Mouse (Mus musculus): ENCODE results near the gene Ak2. TPM values are rescaled to one million over a fixed set of nuclear protein-coding genes. Genes with fewer than 3 reads are reported as not detected.

Ak2 gene
- total and polyA plus RNA-seq, 2 experiments from 2014 or later: 58.6 to 148 TPM

DNA sequence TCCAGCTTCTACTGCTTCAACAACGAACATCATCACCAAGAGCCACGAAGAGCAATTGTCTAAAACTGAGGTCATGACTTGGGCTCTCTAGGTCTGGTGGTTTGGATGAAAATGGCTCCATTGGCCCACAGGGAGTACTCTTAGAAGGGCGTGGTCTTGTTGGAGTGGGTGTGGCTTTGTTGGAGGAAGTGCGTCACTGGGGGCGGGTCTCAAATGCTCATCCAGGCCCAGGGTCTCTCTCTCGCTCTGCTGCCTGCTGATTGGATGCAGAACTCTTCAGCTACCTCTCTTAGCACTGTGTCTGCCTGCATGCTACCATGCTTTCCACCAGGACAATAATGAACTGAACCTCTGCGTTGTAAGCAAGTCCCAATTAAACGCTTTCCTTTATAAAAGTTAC is 17.1 kb upstream of the Ak2 start:
- no peaks in the 10 kb centered on the region for H3K4me1 ChIP-seq (ENCODE audit: control insufficient read depth, insufficient read depth)
- no peaks in the 10 kb centered on the region for H3K27me3 ChIP-seq (ENCODE audit: control insufficient read depth, insufficient read depth, low read length)
- ATAC-seq (ENCODE audit: insufficient read depth, low read depth) (no peak), DNase-seq (ENCODE audit: low spot score) (no peak)
- 84% methylated on average over 8 of the region's 8 CpGs for WGBS
- no peak overlapping the region for H3K4me3 ChIP-seq (ENCODE audit: low read depth, low read length)
- H3K9me3 ChIP-seq (replicated peaks; ENCODE audit: control insufficient read depth, low read length): no peaks in the 10 kb centered on the region
- H3K36me3 ChIP-seq (replicated peaks; ENCODE audit: control insufficient read depth, insufficient read depth, low read length): no peaks in the 10 kb centered on the region
- no peak overlapping the region for H3K9ac ChIP-seq (replicated peaks; ENCODE audit: low read depth, low read length)
- no peak for TF ChIP-seq CTCF (IDR thresholded peaks at IDR 0.05; ENCODE audit: low read depth)
- no peak for TF ChIP-seq EP300 (IDR thresholded peaks at IDR 0.05; ENCODE audit: low read depth)
- no peak overlapping the region for H3K4me2 ChIP-seq (ENCODE audit: low read depth, low read length)
- no peak overlapping the region for H3K27ac ChIP-seq (ENCODE audit: low read depth)

DNA sequence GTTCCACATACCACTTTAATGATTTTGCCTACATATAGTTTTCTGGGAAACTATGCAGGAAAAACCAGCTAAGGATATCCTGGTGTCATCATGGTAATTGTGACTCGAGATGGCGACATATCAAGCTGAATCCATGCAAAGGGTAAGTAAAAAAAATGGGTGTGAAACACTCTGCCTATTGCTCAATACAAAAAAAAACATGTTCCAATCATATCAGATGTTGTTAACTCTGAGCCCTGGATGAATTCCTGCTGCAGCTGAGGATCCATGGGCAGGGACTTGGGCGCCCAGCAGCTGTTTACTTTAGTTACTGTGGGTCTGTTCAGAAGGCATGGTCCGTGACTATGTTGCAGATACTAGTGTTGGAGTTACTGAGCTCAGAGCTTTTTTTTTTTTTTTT is 15.2 kb upstream of the Ak2 start:
- Histone ChIP-seq H3K36me3 (replicated peaks; ENCODE audit: control insufficient read depth, insufficient read depth, low read length) (no peaks in the 10 kb centered on the region), H3K9ac (replicated peaks; ENCODE audit: low read depth, low read length) (no peak overlapping the region), H3K27ac (ENCODE audit: low read depth) (no peak overlapping the region), H3K27me3 (ENCODE audit: control insufficient read depth, insufficient read depth, low read length) (no peaks in the 10 kb centered on the region), H3K4me3 (ENCODE audit: low read depth, low read length) (no peak overlapping the region), H3K9me3 (replicated peaks; ENCODE audit: control insufficient read depth, low read length) (no peaks in the 10 kb centered on the region), H3K4me2 (ENCODE audit: low read depth, low read length) (no peak overlapping the region), H3K4me1 (ENCODE audit: control insufficient read depth, insufficient read depth) (no peaks in the 10 kb centered on the region; the same call in 1 of the 2 replicates)
- 82% methylated on average over 4 of the region's 4 CpGs for WGBS
- DNase-seq (ENCODE audit: low spot score) (no peak), ATAC-seq (ENCODE audit: insufficient read depth, low read depth) (no peak)
- TF ChIP-seq CTCF (IDR thresholded peaks at IDR 0.05; ENCODE audit: low read depth) (no peak), EP300 (IDR thresholded peaks at IDR 0.05; ENCODE audit: low read depth) (no peak)

DNA sequence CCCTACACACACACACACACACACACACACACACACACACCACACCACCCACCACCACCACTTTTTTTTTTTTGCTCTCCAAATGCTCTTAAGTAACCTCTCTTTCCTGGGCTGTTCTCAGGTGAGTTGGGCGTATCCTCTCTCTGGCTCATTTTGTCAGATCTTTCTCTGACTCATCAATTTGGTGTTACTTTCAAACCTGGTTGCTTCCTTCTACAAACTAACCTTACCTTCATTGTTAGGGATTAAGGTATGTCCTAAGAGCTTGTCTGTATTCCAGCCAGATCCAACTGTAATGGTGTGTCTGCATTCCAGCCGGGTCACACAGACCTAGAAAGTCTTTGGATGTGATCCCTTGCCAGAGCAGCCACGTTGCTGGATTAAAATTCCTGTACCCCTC is 14.5 kb upstream of the Ak2 start:
- Histone ChIP-seq H3K9me3 (replicated peaks; ENCODE audit: control insufficient read depth, low read length) (no peaks in the 10 kb centered on the region), H3K9ac (replicated peaks; ENCODE audit: low read depth, low read length) (no peak overlapping the region), H3K27me3 (ENCODE audit: control insufficient read depth, insufficient read depth, low read length) (no peaks in the 10 kb centered on the region), H3K4me1 (ENCODE audit: control insufficient read depth, insufficient read depth) (no peaks in the 10 kb centered on the region; the same call in 1 of the 2 replicates), H3K27ac (ENCODE audit: low read depth) (no peak overlapping the region), H3K4me3 (ENCODE audit: low read depth, low read length) (no peak overlapping the region), H3K4me2 (ENCODE audit: low read depth, low read length) (no peak overlapping the region), H3K36me3 (replicated peaks; ENCODE audit: control insufficient read depth, insufficient read depth, low read length) (no peaks in the 10 kb centered on the region)
- ATAC-seq (ENCODE audit: insufficient read depth, low read depth) (peak; percentile 30; the same call in 1 of the 2 replicates), DNase-seq (ENCODE audit: low spot score) (no peak)
- TF ChIP-seq CTCF (IDR thresholded peaks at IDR 0.05; ENCODE audit: low read depth) (no peak), EP300 (IDR thresholded peaks at IDR 0.05; ENCODE audit: low read depth) (no peak)
- 48% methylated on average over 3 of the region's 3 CpGs for WGBS

DNA sequence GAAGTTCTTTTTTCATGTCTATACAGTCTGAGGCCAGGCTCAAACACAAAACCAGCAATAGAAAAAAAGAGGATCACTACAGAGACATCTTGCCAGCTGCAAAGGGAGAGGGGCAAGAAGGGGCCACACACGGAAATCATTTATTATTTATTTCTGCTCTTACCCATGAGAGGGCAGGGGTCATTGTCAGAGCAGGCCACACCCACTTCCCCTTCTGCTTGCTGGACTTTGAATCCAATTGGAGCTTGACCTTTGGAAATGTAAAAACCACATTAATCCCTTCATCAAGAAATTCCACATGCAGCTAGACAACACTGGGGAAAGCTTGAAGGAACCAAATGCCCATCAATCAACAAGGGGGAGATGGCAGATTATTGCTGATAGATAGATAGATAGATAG is 13.1 kb upstream of the Ak2 start:
- Histone ChIP-seq H3K27me3 (ENCODE audit: control insufficient read depth, insufficient read depth, low read length) (no peaks in the 10 kb centered on the region), H3K9ac (replicated peaks; ENCODE audit: low read depth, low read length) (no peak overlapping the region), H3K4me1 (ENCODE audit: control insufficient read depth, insufficient read depth) (no peaks in the 10 kb centered on the region; the same call in 1 of the 2 replicates), H3K36me3 (replicated peaks; ENCODE audit: control insufficient read depth, insufficient read depth, low read length) (no peaks in the 10 kb centered on the region), H3K4me2 (ENCODE audit: low read depth, low read length) (no peak overlapping the region), H3K9me3 (replicated peaks; ENCODE audit: control insufficient read depth, low read length) (no peaks in the 10 kb centered on the region), H3K27ac (ENCODE audit: low read depth) (no peak overlapping the region), H3K4me3 (ENCODE audit: low read depth, low read length) (no peak overlapping the region)
- DNase-seq (ENCODE audit: low spot score) (no peak), ATAC-seq (ENCODE audit: insufficient read depth, low read depth) (no peak)
- TF ChIP-seq CTCF (IDR thresholded peaks at IDR 0.05; ENCODE audit: low read depth) (no peak), EP300 (IDR thresholded peaks at IDR 0.05; ENCODE audit: low read depth) (no peak)
- 41% methylated on average over 1 of the region's 1 CpGs for WGBS

DNA sequence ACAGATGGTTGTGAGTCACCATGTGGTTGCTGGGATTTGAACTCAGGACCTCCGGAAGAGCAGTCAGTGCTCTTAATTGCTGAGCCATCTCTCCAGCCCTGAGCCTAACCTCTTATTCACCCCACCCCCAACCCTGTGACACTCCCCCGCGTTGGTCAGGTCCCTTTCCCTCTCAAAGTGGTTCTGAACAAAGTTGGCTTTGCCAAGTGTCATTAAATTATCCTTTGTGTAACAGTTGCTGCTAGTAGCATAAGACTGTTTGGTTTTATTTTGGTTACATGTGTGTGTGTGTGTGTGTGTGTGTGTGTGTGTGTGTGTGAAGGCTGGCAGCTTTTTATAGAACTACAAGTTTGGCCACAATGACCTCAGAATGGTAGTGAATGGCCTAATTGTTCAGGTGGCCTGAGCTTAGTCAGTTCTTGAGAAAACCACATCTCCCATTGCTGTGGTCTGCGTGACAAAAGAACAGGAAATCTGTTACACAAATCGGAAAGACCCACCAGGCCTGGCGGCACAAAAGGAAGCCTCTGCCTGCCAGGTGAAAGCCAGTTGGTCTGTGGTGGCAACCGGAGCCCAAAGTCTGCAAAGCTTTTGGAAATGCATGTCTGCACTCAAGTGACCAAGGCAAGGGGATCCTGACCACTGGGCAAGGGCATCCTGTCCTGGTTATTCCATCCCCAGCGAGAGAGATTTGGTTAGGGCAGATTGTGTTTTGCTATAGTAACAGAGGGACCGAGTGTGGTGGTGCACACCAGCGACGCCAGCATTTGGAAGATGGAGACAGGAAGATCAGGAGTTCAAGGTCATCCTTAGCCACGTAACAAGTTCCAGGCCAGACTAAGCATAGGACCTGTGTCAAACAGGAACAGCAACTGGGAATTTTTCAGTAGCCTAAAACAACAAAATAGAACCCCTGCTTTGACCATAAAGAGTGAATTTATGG is 10.6 kb upstream of the Ak2 start:
- ATAC-seq (ENCODE audit: insufficient read depth, low read depth) (no peak), DNase-seq (ENCODE audit: low spot score) (no peak)
- WGBS: 70% methylated on average over 12 of the region's 12 CpGs
- TF ChIP-seq CTCF (IDR thresholded peaks at IDR 0.05; ENCODE audit: low read depth) (no peak), EP300 (IDR thresholded peaks at IDR 0.05; ENCODE audit: low read depth) (no peak)
- Histone ChIP-seq H3K4me1 (ENCODE audit: control insufficient read depth, insufficient read depth) (no peaks in the 10 kb centered on the region; the same call in 1 of the 2 replicates), H3K4me2 (ENCODE audit: low read depth, low read length) (no peak overlapping the region), H3K4me3 (ENCODE audit: low read depth, low read length) (no peak overlapping the region), H3K36me3 (replicated peaks; ENCODE audit: control insufficient read depth, insufficient read depth, low read length) (no peaks in the 10 kb centered on the region), H3K27me3 (ENCODE audit: control insufficient read depth, insufficient read depth, low read length) (no peaks in the 10 kb centered on the region), H3K27ac (ENCODE audit: low read depth) (no peak overlapping the region), H3K9ac (replicated peaks; ENCODE audit: low read depth, low read length) (no peak overlapping the region), H3K9me3 (replicated peaks; ENCODE audit: control insufficient read depth, low read length) (no peaks in the 10 kb centered on the region)
